In the genomic region with DNA sequence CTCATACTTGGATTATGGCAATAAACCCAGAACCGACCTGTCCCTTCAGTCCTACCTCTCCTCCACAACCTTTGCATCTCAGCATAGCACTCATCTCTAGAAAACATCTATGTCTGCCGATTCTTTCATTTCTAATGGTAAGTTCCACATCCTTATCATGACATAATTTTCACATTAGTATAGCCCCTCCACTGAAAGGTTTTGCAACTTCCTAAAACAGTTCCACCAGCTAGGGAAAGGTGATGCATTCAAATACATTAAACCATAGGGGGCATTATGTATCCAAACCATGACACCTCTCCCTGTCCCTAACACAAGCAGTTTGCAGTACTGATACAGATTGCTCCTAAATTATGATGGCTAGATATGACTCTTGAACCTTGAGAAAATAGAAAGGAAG, we compare ENCODE assay signal across 21 mouse cellular contexts.
"Had no signal": no experiment of that assay in that cellular context is flagged by ENCODE, and none has a peak within 500 bp of the region (broad histone marks: within the 10 kb centered on the region; RNA-seq: fewer than 3 reads in every experiment).

No protein-coding gene starts in this region.

- ATAC-seq: hindbrain, embryonic 16.5 days; hindbrain, postnatal 0 days; inflammation-experienced regulatory T-cells, adult 6 months; intestine, embryonic 15.5 days; intestine, embryonic 16.5 days; intestine, postnatal 0 days had no signal

- DNase-seq: heart, postnatal 10 days; heart, postnatal 14 days; heart, postnatal 36 days; heart, postnatal 4 days; kidney, adult 18-20 months; kidney, adult 2 months; kidney, adult 8-10 months; kidney, adult 9 months; kidney, postnatal 10 days; kidney, postnatal 14 days; kidney, postnatal 25 days; kidney, postnatal 36 days; kidney, postnatal 4 days; layer of hippocampus, adult 9-11 months; layer of hippocampus, postnatal 36 days had no signal
